Mouse (Mus musculus) bone marrow, adult 2 months (tissue): Measurements from ENCODE around the gene Sorcs1. TPM values are rescaled to one million over a fixed set of nuclear protein-coding genes. Genes with fewer than 3 reads are reported as not detected.

ENCODE experiments used
- H3K27ac ChIP-seq: fragments of 200-500 bp; 2 replicates; pipeline ENCODE4 v1.5.1; 2012; ENCODE audit warnings: low read depth, mild to moderate bottlenecking, control low read depth, inconsistent platforms, low read length; ENCODE audit not compliant: control insufficient read depth, poor library complexity, insufficient read depth
- H3K4me1 ChIP-seq: fragments of 200-500 bp; 2 replicates; pipeline ENCODE4 v1.6.1; 2011; ENCODE audit warnings: low read length; ENCODE audit not compliant: control insufficient read depth, insufficient read depth
- H3K4me3 ChIP-seq: fragments of 200-500 bp; replicated peaks from 2 replicates; pipeline ENCODE3; 2011; ENCODE audit warnings: mild to moderate bottlenecking, low read depth, low read length, control low read depth; ENCODE audit not compliant: control insufficient read depth
- CTCF ChIP-seq: fragments of 200-500 bp; IDR thresholded peaks from 2 replicates; pipeline ENCODE4 v1.5.1; 2011; ENCODE audit warnings: low read length, control low read depth; ENCODE audit not compliant: control insufficient read depth, insufficient read depth
- POLR2A ChIP-seq: fragments of 200-500 bp; IDR thresholded peaks from 2 replicates; pipeline ENCODE4 v1.6.1; 2011; ENCODE audit warnings: low read depth, mild to moderate bottlenecking, control low read depth, low read length, borderline replicate concordance; ENCODE audit not compliant: control insufficient read depth
- WGBS: fragments of 180-500 bp; shearing (Covaris S2); methylation state at CpG from one replicate; pipeline ENCODE4 v1.1.7; 2018; 5-methylcytosine and 5-hydroxymethylcytosine counted together
- polyA plus RNA-seq: library from polyadenylated mRNA; stranded (reverse); fragments of >200 nt; gene quantifications from 2 replicates; pipeline ENCODE4 v1.2.4, GENCODE M21; 2011; ENCODE audit warnings: low replicate concordance; ENCODE audit not compliant: missing spikeins, insufficient read depth, insufficient read length

Gene Sorcs1
- polyA plus RNA-seq, 1 experiment, result not detected

DNA sequence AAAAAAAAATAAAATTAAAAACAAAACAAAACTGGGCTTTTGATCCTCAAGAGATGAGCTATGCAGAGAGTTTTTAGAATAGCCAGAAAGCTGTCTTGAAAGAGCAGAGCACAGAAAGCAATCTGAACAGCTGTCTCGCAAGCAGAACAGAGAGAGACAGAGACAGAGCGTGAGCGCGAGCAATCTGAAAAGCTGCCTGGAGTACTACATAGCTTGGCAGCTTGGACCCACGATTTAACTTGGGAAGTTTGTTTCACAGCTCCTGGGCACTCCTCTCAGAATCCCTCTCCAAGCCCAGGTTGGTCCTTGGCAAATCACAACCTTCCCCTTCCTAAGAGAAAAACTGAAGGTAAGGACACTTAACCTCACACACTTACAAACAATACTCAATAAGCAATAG is 192.1 kb downstream of the Sorcs1 start:
- TF ChIP-seq POLR2A (no peak), CTCF (no peak)
- Histone ChIP-seq H3K4me1 (no peaks in the 10 kb centered on the region), H3K4me3 (no peak overlapping the region), H3K27ac (no peak overlapping the region)
- 83% methylated on average over 5 of the region's 5 CpGs for WGBS

GRCm38 (mm10) chr19:50476774-50477173 is 201.7 kb downstream of the Sorcs1 start:
- 54% methylated on average over 6 of the region's 6 CpGs for WGBS
- Histone ChIP-seq H3K4me3 (no peak overlapping the region), H3K27ac (no peak overlapping the region), H3K4me1 (no peaks in the 10 kb centered on the region)
- no peak for TF ChIP-seq CTCF

GRCm38 (mm10) chr19:50468592-50468991 is 209.9 kb downstream of the Sorcs1 start:
- H3K4me1 ChIP-seq, result no peaks in the 10 kb centered on the region
- H3K27ac ChIP-seq, result no peak overlapping the region
- no peak overlapping the region for H3K4me3 ChIP-seq
- 84% methylated on average over 3 of the region's 3 CpGs for WGBS
- TF ChIP-seq POLR2A, result no peak
- no peak for TF ChIP-seq CTCF

- TF ChIP-seq CTCF, result no peak
- TF ChIP-seq POLR2A, result no peak
- Histone ChIP-seq H3K4me3 (no peak overlapping the region), H3K27ac (no peak overlapping the region), H3K4me1 (no peaks in the 10 kb centered on the region)
- 74% methylated on average over 6 of the region's 6 CpGs for WGBS
Measured at GRCm38 (mm10) chr19:50464811-50465210, 213.6 kb downstream of the Sorcs1 start.

GRCm38 (mm10) chr19:50458581-50458980 is 219.9 kb downstream of the Sorcs1 start:
- 83% methylated on average over 5 of the region's 5 CpGs for WGBS
- H3K4me3 ChIP-seq, result no peak overlapping the region
- H3K4me1 ChIP-seq, result no peaks in the 10 kb centered on the region
- TF ChIP-seq POLR2A, result no peak
- TF ChIP-seq CTCF, result no peak
- H3K27ac ChIP-seq, result no peak overlapping the region

- no peak for TF ChIP-seq CTCF
- TF ChIP-seq POLR2A, result no peak
- WGBS, result 68% methylated on average over 5 of the region's 5 CpGs
- Histone ChIP-seq H3K27ac (no peak overlapping the region), H3K4me3 (no peak overlapping the region), H3K4me1 (no peaks in the 10 kb centered on the region)
Measured at GRCm38 (mm10) chr19:50457275-50457892, 221.1 kb downstream of the Sorcs1 start.

DNA sequence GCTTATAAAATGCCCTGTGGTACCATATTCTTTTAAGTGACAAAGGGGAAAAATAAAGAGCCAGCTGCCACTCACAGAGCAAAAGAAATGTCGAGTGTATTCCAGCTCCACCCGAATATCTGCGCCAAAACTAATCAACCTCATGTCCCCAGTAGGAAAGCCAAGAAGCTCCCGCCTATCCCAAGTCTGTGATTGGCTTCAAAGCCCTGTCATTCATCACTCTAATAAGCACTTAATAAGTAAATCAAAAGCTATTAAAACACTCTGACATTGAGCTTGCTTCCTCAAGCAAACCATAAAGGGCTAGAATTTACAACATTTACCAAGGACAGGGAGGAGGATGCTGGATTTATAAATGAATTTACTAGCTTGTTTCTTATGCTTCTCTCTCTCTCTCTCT is 237.3 kb downstream of the Sorcs1 start:
- no peaks in the 10 kb centered on the region for H3K4me1 ChIP-seq
- WGBS, result 51% methylated on average over 4 of the region's 4 CpGs
- TF ChIP-seq POLR2A (no peak), CTCF (no peak)
- no peak overlapping the region for H3K27ac ChIP-seq
- no peak overlapping the region for H3K4me3 ChIP-seq

DNA sequence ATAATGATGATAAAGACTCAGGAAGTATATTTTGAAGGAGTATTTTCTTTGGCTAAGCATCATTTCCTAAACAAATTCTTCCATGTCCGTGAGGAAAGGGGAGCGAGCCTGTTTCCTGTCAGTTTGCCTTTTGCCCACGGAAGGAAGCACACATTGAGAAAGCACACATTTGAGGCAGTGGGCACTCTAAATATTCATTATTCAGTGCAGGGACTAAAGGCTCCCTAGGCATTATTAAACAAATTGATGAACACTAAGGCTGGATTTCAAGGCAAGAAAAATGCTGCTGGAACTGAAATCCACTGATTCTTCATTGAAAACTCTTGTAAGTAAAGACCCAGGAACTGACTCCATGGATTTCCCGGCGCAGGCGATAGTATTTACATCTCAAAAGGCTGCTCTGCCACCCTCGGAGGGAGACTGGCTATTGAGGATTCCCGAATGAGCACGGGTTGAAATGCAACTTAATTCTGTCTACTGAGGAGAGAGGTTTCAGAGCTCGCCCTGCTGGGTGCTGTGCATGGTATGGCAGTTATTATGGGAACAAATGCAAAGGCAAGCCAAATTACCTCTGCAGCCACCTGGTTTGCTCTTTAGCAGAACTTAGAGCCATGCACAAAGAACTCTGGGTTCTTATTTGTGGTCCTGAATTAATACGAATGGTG is 238.1 kb downstream of the Sorcs1 start:
- WGBS, result 5% methylated on average over 11 of the region's 11 CpGs
- Histone ChIP-seq H3K4me3 (no peak overlapping the region), H3K27ac (no peak overlapping the region), H3K4me1 (no peaks in the 10 kb centered on the region)
- no peak for TF ChIP-seq CTCF
- no peak for TF ChIP-seq POLR2A
